Mouse (Mus musculus) midbrain, embryonic 12.5 days (tissue): ENCODE measurements around the gene Nek7. TPM values are rescaled to one million over a fixed set of nuclear protein-coding genes. Genes with fewer than 3 reads are reported as not detected.
A peak's percentile ranks its signal among the peaks of the same experiment; 100 is the strongest.

ENCODE experiments used
- ATAC-seq: fragments of 200-750 bp; cut with Nextera tagmentation; 2 replicates; pipeline ENCODE4 v1.8.0; 2017; ENCODE audit warnings: low read depth, moderate TSS enrichment, moderate library complexity; ENCODE audit not compliant: low FRiP score
- H3K27ac ChIP-seq: fragments of 300-500 bp; sonication (generic); replicated peaks from 2 replicates; pipeline ENCODE4 v1.5.1; 2016; ENCODE audit warnings: mild to moderate bottlenecking
- H3K27me3 ChIP-seq: fragments of 300-500 bp; sonication (generic); 2 replicates; pipeline ENCODE4 v1.6.1; 2016; ENCODE audit warnings: mild to moderate bottlenecking
- H3K36me3 ChIP-seq: fragments of 300-500 bp; sonication (generic); 2 replicates; pipeline ENCODE4 v1.6.1; 2016
- H3K4me1 ChIP-seq: fragments of 300-500 bp; sonication (generic); 2 replicates; pipeline ENCODE4 v1.6.1; 2016
- H3K4me2 ChIP-seq: fragments of 300-500 bp; sonication (generic); replicated peaks from 2 replicates; pipeline ENCODE4 v1.6.1; 2016; ENCODE audit warnings: mild to moderate bottlenecking, moderate library complexity
- H3K4me3 ChIP-seq: fragments of 300-500 bp; sonication (generic); 2 replicates; pipeline ENCODE4 v1.5.1; 2016; ENCODE audit warnings: mild to moderate bottlenecking
- H3K9ac ChIP-seq: fragments of 300-500 bp; sonication (generic); replicated peaks from 2 replicates; pipeline ENCODE4 v1.6.1; 2016; ENCODE audit warnings: mild to moderate bottlenecking, moderate library complexity
- H3K9me3 ChIP-seq: fragments of 300-500 bp; sonication (generic); 2 replicates; pipeline ENCODE4 v1.6.1; 2016; ENCODE audit warnings: mild to moderate bottlenecking
- WGBS: fragments of 180-500 bp; shearing (Covaris S2); methylation state at CpG from one replicate; pipeline ENCODE4 v1.1.7; 2016; 5-methylcytosine and 5-hydroxymethylcytosine counted together
- polyA plus RNA-seq: library from polyadenylated mRNA; unstranded; fragments of >200 nt; fragmentation: Nextera tagmentation; extraction: Ambion mirVana; gene quantifications from 2 replicates; pipeline ENCODE4 v1.2.1, GENCODE M21; 2016

The Nek7 gene
- polyA plus RNA-seq, 1 experiment from 2014 or later, result 31.0 TPM

DNA sequence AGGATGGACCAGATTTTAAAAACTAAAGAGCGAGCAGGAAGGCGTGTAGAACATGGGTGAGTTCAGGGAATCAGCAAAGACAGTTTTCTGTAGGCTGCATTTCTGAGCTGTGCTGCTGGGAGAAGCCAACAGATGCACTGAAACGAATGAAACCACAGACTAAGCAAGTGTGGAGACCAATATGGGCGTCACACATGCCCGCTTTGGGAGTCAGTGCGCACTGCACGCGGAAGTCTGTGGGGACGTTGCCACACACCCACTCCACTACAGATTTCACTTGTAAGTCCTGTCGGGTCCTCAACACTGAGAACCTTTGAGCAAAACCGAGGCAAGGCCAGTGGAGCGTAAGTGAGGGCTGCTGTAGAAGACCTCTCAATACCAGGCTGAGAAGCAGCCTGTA lies 59.2 kb downstream of the Nek7 start:
- no peak for ATAC-seq
- H3K4me1 ChIP-seq, result peaks cover 6% of the 10 kb centered on the region
- H3K9me3 ChIP-seq, result no peaks in the 10 kb centered on the region
- H3K4me3 ChIP-seq, result no peak overlapping the region
- no peaks in the 10 kb centered on the region for H3K27me3 ChIP-seq
- no peaks in the 10 kb centered on the region for H3K36me3 ChIP-seq
- 93% methylated on average over 12 of the region's 12 CpGs for WGBS
- no peak overlapping the region for H3K4me2 ChIP-seq
- H3K27ac ChIP-seq, result no peak overlapping the region
- H3K9ac ChIP-seq, result no peak overlapping the region

DNA sequence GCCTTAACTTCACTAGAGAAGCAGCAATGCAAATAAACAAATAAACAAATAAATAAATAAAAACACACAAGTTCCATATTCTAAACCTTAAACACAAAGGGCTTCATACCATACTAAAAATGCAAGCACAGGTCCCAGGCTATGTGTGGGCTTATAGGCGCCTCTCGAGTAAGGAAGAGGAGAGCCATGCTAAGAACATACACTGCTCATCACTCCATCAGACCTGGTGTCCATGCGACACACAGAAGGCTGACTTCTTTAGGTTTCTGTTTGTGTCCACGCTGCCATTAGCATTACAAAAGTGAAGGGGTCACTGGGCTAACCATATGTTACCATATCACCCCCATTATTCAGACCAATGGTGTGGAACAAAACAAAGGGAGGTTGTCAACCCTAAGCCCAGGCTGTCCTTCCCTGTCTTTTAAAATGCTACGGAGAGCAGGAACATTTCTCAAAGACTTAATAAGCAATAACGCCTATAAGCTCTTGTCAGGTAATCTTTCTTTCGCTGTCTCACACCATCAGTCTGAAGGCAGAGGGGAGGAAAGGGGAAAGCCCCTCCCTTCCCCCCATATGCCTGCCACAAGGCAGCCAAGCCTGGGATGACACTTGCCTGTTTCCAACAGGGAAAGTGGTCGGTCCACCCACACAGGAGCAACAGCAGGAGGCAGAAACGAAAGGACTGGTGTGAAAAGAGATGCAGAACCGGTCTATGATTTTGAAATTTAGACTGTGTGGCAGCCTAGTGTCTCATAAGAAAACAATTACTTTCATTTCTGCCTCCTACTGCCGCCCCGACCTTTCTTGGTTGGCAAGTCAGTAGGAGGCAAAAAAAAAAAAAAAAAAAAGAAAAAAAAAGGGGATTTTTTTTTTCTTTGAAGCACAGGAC lies 60.5 kb downstream of the Nek7 start:
- Histone ChIP-seq H3K4me2 (peak overlapping the region; percentile 33; the same call in 1 of the 2 replicates), H3K9ac (no peak overlapping the region), H3K27ac (peak overlapping the region; percentile 82), H3K9me3 (no peaks in the 10 kb centered on the region), H3K27me3 (no peaks in the 10 kb centered on the region), H3K4me1 (peaks cover 6% of the 10 kb centered on the region), H3K36me3 (no peaks in the 10 kb centered on the region), H3K4me3 (no peak overlapping the region)
- ATAC-seq, result peak; percentile 79
- WGBS, result 32% methylated on average over 12 of the region's 12 CpGs

DNA sequence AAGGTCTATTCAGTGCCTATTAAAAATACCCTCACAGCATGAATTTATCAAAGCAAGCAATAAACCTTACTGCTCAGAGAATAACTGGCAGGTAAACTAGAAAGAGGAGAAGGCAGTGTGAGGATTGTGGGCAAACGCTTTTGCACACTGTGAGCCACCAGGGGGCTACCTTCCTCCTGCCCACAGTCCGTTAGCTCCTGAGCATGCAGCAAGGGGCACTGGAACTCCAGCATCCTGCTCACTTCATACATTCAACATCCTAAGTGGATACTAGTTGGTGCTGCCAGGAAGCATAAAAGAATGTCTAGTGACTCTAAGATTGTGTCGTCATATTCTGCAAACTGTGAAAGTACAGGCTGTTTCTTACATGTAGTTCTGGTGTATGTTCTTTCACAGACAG lies 61.6 kb downstream of the Nek7 start:
- Histone ChIP-seq H3K36me3 (no peaks in the 10 kb centered on the region), H3K9ac (no peak overlapping the region), H3K4me1 (peaks cover 6% of the 10 kb centered on the region), H3K9me3 (no peaks in the 10 kb centered on the region), H3K4me3 (no peak overlapping the region), H3K27me3 (no peaks in the 10 kb centered on the region), H3K27ac (no peak overlapping the region), H3K4me2 (no peak overlapping the region)
- ATAC-seq, result no peak
- 62% methylated on average over 3 of the region's 3 CpGs for WGBS

- 76% methylated on average over 5 of the region's 5 CpGs for WGBS
- H3K9ac ChIP-seq, result no peak overlapping the region
- no peaks in the 10 kb centered on the region for H3K27me3 ChIP-seq
- no peak overlapping the region for H3K27ac ChIP-seq
- no peaks in the 10 kb centered on the region for H3K36me3 ChIP-seq
- H3K4me3 ChIP-seq, result no peak overlapping the region
- no peaks in the 10 kb centered on the region for H3K9me3 ChIP-seq
- ATAC-seq, result no peak
- H3K4me1 ChIP-seq, result peaks cover 6% of the 10 kb centered on the region
- no peak overlapping the region for H3K4me2 ChIP-seq
These were observed 65.0 kb downstream of the Nek7 start for GRCm38 (mm10) chr1:138554926-138555325.

- ATAC-seq, result no peak
- Histone ChIP-seq H3K4me1 (peaks cover 8% of the 10 kb centered on the region), H3K27ac (no peak overlapping the region), H3K27me3 (no peaks in the 10 kb centered on the region), H3K4me3 (no peak overlapping the region), H3K9me3 (no peaks in the 10 kb centered on the region), H3K9ac (no peak overlapping the region), H3K36me3 (no peaks in the 10 kb centered on the region), H3K4me2 (no peak overlapping the region)
- 56% methylated on average over 6 of the region's 6 CpGs for WGBS
These were observed 69.8 kb downstream of the Nek7 start for GRCm38 (mm10) chr1:138550184-138550583.

GRCm38 (mm10) chr1:138542170-138542515 lies 77.8 kb downstream of the Nek7 start:
- Histone ChIP-seq H3K9me3 (no peaks in the 10 kb centered on the region), H3K4me2 (no peak overlapping the region), H3K4me3 (no peak overlapping the region), H3K27me3 (no peaks in the 10 kb centered on the region), H3K36me3 (no peaks in the 10 kb centered on the region), H3K4me1 (no peaks in the 10 kb centered on the region), H3K27ac (no peak overlapping the region), H3K9ac (no peak overlapping the region)
- 75% methylated on average over 1 of the region's 1 CpGs for WGBS
- no peak for ATAC-seq

DNA sequence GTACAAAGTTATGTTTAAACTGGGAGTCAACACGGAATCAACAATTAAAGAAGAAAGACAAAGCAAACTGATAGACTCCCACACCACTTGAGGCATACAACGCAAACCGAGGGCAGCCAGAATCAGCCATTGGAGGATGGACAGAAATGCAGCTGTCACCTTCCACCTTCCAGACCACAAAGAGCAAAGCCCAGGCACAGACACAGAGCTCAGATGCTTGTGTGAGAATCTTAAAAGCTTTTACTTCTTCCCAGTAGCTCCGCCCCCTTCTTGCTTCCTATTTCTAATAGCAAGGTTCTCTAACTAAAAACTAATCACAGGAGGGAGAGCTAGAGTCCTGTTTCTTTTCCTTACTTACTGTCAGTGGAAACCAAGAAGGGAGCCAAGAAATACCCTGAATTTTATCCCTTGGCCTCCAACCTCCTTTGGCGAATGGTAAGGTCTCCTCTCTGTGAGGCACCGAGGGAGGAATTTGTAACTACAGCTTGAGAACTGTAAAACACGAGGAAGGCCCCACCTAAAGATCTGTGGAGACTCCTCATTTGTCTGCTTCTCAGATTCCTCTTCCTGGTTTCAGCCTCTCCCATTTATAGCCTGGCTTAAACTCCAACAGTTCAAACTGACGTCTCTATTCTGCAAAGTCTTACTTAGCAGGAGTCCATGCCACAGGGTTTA lies 78.3 kb downstream of the Nek7 start:
- Histone ChIP-seq H3K9me3 (no peaks in the 10 kb centered on the region), H3K27ac (no peak overlapping the region), H3K9ac (no peak overlapping the region), H3K4me3 (no peak overlapping the region), H3K4me2 (no peak overlapping the region), H3K4me1 (no peaks in the 10 kb centered on the region), H3K36me3 (no peaks in the 10 kb centered on the region), H3K27me3 (no peaks in the 10 kb centered on the region)
- no peak for ATAC-seq
- WGBS, result 69% methylated on average over 8 of the region's 8 CpGs

GRCm38 (mm10) chr1:138539713-138540112 lies 80.2 kb downstream of the Nek7 start:
- H3K36me3 ChIP-seq, result no peaks in the 10 kb centered on the region
- WGBS, result 46% methylated on average over 1 of the region's 1 CpGs
- no peak for ATAC-seq

DNA sequence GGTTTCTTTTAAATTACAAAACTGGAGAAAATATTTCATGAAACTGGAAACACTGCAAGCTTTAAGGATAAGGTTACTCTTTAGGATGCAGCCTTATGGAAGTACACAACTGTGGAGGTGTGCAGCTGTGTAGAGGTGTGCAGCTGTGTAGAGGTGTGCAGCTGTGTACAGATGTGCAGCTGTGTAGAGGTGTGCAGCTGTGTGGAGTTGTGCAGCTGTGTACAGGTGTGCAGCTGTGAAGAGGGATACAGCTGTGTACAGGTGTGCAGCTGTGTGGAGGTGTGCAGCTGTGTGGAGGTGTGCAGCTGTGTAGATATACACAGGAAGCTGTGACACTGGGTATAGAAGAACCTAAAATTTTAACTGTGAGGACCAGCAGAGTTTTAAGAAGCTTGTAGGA lies 81.7 kb downstream of the Nek7 start:
- ATAC-seq, result no peak
- peaks cover 6% of the 10 kb centered on the region; the same call in 1 of the 2 replicates for H3K4me1 ChIP-seq
- no peak overlapping the region for H3K27ac ChIP-seq
- H3K9ac ChIP-seq, result no peak overlapping the region
- H3K27me3 ChIP-seq, result no peaks in the 10 kb centered on the region
- H3K36me3 ChIP-seq, result no peaks in the 10 kb centered on the region
- H3K4me2 ChIP-seq, result no peak overlapping the region
- H3K9me3 ChIP-seq, result no peaks in the 10 kb centered on the region
- H3K4me3 ChIP-seq, result no peak overlapping the region

More at GRCm38 (mm10) chr1:138539713-138540112, 80.2 kb downstream of the Nek7 start:
- H3K27ac ChIP-seq, result 0 out of 2 replicates have a peak overlapping the region, but pooled peaks have one; percentile 3
- no peaks in the 10 kb centered on the region for H3K9me3 ChIP-seq
- peaks cover 6% of the 10 kb centered on the region; the same call in 1 of the 2 replicates for H3K4me1 ChIP-seq
- no peak overlapping the region for H3K4me3 ChIP-seq
- no peaks in the 10 kb centered on the region for H3K27me3 ChIP-seq
- H3K4me2 ChIP-seq, result no peak overlapping the region
- H3K9ac ChIP-seq, result no peak overlapping the region

DNA sequence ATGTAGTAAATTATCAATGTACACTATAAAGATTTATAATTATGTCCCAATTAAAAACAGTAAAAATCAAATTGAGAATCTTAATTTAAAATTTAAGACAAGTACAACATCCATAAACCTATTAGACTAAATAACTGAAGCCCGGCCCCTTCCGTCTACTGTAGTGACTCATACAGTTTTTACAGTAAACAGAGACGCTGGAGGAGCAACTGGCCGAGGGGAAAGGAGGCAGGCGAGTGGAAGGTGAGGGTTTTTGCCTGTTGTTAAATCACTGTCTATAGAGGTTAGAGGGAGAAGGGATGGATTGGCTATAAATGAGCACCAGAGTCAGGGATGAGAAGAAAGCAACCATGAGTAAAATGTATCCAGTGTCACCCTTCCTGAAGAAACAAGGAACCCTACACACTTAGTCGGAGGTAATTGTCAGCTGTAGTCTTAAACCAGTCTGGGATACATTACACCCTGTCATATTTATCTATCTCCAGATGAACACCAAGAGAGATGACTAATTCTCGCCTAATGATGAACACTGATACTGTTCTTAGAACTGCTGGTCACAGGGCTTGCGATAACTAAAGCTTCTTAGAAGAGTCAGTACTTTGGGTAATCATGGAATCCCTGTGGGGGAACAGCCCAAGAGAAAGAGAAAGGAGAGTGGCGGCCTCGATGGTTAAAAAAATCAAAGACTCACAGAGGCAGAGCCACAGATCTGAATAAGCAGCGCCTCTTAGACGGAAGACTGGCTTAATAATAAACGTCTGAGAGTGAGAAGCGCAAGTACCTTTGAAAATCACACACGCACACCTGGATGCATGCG lies 84.0 kb downstream of the Nek7 start:
- Histone ChIP-seq H3K27me3 (no peaks in the 10 kb centered on the region), H3K27ac (peak overlapping the region; percentile 54; the same call in 1 of the 2 replicates), H3K4me1 (peaks cover 6% of the 10 kb centered on the region; the same call in 1 of the 2 replicates), H3K36me3 (no peaks in the 10 kb centered on the region), H3K9me3 (no peaks in the 10 kb centered on the region), H3K9ac (no peak overlapping the region), H3K4me3 (no peak overlapping the region), H3K4me2 (no peak overlapping the region)
- ATAC-seq, result no peak
- WGBS, result 66% methylated on average over 16 of the region's 16 CpGs

DNA sequence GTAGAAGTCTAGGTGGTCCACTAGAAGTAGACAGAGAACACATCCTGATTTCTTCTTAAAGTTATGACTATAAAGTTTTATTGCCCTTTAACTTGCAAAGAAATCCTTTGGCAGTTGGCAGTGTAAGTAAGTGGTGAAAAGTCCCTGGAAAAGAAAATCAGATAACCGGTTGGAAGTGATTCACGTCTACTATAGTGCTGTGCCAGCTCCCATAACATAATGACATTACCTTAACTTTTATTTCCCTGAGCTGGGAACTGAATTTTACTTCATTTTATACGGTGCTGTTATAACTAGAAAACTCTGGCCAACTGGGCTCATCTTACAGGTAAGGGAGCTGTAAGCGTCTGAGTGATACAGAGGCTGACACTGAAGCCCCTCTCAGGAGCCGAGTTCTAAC lies 89.3 kb downstream of the Nek7 start:
- Histone ChIP-seq H3K36me3 (no peaks in the 10 kb centered on the region), H3K27me3 (no peaks in the 10 kb centered on the region), H3K9me3 (no peaks in the 10 kb centered on the region), H3K4me2 (no peak overlapping the region), H3K4me1 (no peaks in the 10 kb centered on the region), H3K9ac (no peak overlapping the region), H3K4me3 (no peak overlapping the region), H3K27ac (no peak overlapping the region)
- 89% methylated on average over 5 of the region's 5 CpGs for WGBS
- no peak for ATAC-seq

GRCm38 (mm10) chr1:138523962-138524361 lies 96.0 kb downstream of the Nek7 start:
- Histone ChIP-seq H3K36me3 (no peaks in the 10 kb centered on the region), H3K27me3 (no peaks in the 10 kb centered on the region), H3K4me2 (no peak overlapping the region), H3K9ac (no peak overlapping the region), H3K4me1 (0 out of 2 replicates have a peak, but pooled peaks cover 2% of the 10 kb centered on the region), H3K4me3 (no peak overlapping the region), H3K27ac (no peak overlapping the region), H3K9me3 (no peaks in the 10 kb centered on the region)
- peak; percentile 72 for ATAC-seq
- WGBS, result 76% methylated on average over 6 of the region's 6 CpGs
